8 mouse cellular contexts compared by ENCODE assay signal in the genomic region with DNA sequence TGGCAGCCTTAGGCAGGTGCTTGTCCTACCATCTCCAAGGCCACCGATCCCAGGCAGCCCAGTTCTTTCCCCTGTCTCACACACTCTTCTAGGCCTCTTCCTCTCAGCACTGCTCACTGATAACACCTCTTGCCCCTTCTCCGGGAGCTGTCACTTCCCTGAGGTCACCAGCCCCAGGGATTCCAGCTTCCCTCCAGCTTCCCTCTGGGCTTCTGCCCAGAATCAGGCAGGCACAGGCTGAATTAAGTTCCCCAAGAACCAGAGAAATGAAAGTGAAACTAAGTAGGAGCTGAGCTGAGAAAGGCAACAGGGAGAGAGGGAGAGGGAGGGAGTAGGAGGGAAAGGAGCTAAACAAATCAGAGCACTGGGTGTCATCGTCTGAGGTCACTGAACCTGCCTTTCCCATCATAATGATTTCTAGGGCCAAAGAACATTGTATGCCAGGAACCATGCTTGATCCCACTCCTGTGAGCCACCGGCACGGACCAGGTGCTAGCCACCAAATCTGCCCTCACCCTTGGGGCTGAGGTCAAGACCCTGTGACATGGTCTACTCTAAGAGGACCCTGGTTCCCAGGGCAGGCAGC. TPM values are rescaled to one million over a fixed set of nuclear protein-coding genes. Genes with fewer than 3 reads are reported as not detected.
DNase-seq lines count a peak whose midpoint lies in the region; ATAC-seq lines count a peak whose summit lies in the region.

No protein-coding gene starts in this region.

- H3K27ac ChIP-seq in neural tube, embryonic 12.5 days, result no peak overlapping the region
- peak overlapping the region; percentile 88 for H3K27ac ChIP-seq in intestine, embryonic 15.5 days

- H3K4me1 ChIP-seq in neural tube, embryonic 12.5 days, result peaks cover 23% of the 10 kb centered on the region
- H3K4me1 ChIP-seq in intestine, embryonic 15.5 days (replicated peaks), result peaks cover 29% of the 10 kb centered on the region

- ATAC-seq in neural tube, embryonic 12.5 days (ENCODE audit: low FRiP score, low read depth), result no peak; the same call in 1 of the 2 replicates
- peak; percentile 75 for ATAC-seq in granulocyte monocyte progenitor cell, adult 5-6 weeks (replicated peaks; ENCODE audit: poor library complexity, severe bottlenecking)
- peak; percentile 85 for ATAC-seq in intestine, embryonic 15.5 days

- no peaks in the 10 kb centered on the region for H3K36me3 ChIP-seq in neural tube, embryonic 12.5 days
- H3K36me3 ChIP-seq in intestine, embryonic 15.5 days, result no peaks in the 10 kb centered on the region

- no peak for DNase-seq in neural tube, embryonic 10.5 days (ENCODE audit: extremely low spot score, low spot score)
- peak; percentile 24 for DNase-seq in embryo, embryonic 11 days
- peak; percentile 23 to 37 for DNase-seq in left cerebral cortex, adult 8-10 months (ENCODE audit: low spot score in 2 of 2)
- DNase-seq in lung, postnatal 36 days, result peak; percentile 79
- peak; percentile 16 for DNase-seq in retina, postnatal 7 days (ENCODE audit: low read depth, low spot score)

- no peaks in the 10 kb centered on the region for H3K27me3 ChIP-seq in neural tube, embryonic 12.5 days (replicated peaks)
- H3K27me3 ChIP-seq in intestine, embryonic 15.5 days (replicated peaks), result no peaks in the 10 kb centered on the region

- H3K4me2 ChIP-seq in neural tube, embryonic 12.5 days (replicated peaks), result peak overlapping the region; percentile 8; the same call in 1 of the 2 replicates
- peak overlapping the region; percentile 61 for H3K4me2 ChIP-seq in intestine, embryonic 15.5 days (replicated peaks)

- H3K9me3 ChIP-seq in neural tube, embryonic 12.5 days, result no peaks in the 10 kb centered on the region
- H3K9me3 ChIP-seq in intestine, embryonic 15.5 days, result no peaks in the 10 kb centered on the region

- no peak overlapping the region for H3K9ac ChIP-seq in neural tube, embryonic 12.5 days
- peak overlapping the region; percentile 20 for H3K9ac ChIP-seq in intestine, embryonic 15.5 days

- WGBS in neural tube, embryonic 12.5 days, result 50% methylated on average over 5 of the region's 5 CpGs
- WGBS in intestine, embryonic 15.5 days, result 13% methylated on average over 5 of the region's 5 CpGs

- no peak overlapping the region for H3K4me3 ChIP-seq in neural tube, embryonic 12.5 days
- H3K4me3 ChIP-seq in intestine, embryonic 15.5 days (replicated peaks), result peak overlapping the region; percentile 28

RNA-seq across cellular contexts. Expression of a gene that starts 20.4 kb away (rescaled TPM):
- not detected in 2 replicates for polyA plus RNA-seq in neural tube, embryonic 12.5 days (2016; fragmentation: Nextera tagmentation; extraction: Ambion mirVana)
- 1.1 TPM in 1 of 2 replicates, not detected in the other for total RNA-seq in granulocyte monocyte progenitor cell, adult 5-6 weeks (2014; fragmentation: Nextera tagmentation)
- 2.3 TPM in 1 of 2 replicates, not detected in the other for total RNA-seq in granulocyte monocyte progenitor cell, adult 5-6 weeks (2017)
- polyA plus RNA-seq in intestine, embryonic 15.5 days (2015; fragmentation: Nextera tagmentation; extraction: Ambion mirVana), result 0.85 and 1.3 TPM in 2 replicates
- not detected for total RNA-seq in left cerebral cortex, adult 8-10 months (2022)
